Mouse (Mus musculus) brain, embryonic 18.5 days (tissue): Measurements from ENCODE around the gene Hsd17b1.

Experiments used
- DNase-seq: peaks from one replicate; pipeline ENCODE4 v3.0.0-alpha.2; 2012; ENCODE audit warnings: low read depth, low spot score

Hsd17b1 gene

GRCm38 (mm10) chr11:101060126-101060525, 18.1 kb upstream of the Hsd17b1 start:
- no peak for DNase-seq

GRCm38 (mm10) chr11:101061049-101061448, 17.2 kb upstream of the Hsd17b1 start:
- DNase-seq = no peak

GRCm38 (mm10) chr11:101062165-101062884, 15.9 kb upstream of the Hsd17b1 start:
- DNase-seq = no peak

- DNase-seq = no peak
Measured at GRCm38 (mm10) chr11:101062971-101063675, 15.1 kb upstream of the Hsd17b1 start.

GRCm38 (mm10) chr11:101063676-101064327, 14.4 kb upstream of the Hsd17b1 start:
- no peak for DNase-seq

- no peak for DNase-seq
Measured at GRCm38 (mm10) chr11:101064462-101064861, 13.7 kb upstream of the Hsd17b1 start.

GRCm38 (mm10) chr11:101065002-101065401, 13.2 kb upstream of the Hsd17b1 start:
- DNase-seq = no peak

GRCm38 (mm10) chr11:101066549-101067412, 11.4 kb upstream of the Hsd17b1 start:
- DNase-seq = no peak

- DNase-seq = peak; percentile 81
Measured at GRCm38 (mm10) chr11:101069391-101070188, 8.6 kb upstream of the Hsd17b1 start, which contains the start of gene Naglu. TSS of gene Naglu (plus strand) at chr11:101070012.

- DNase-seq = no peak
Measured at GRCm38 (mm10) chr11:101070189-101070527, 8.1 kb upstream of the Hsd17b1 start.

- no peak for DNase-seq
Measured at GRCm38 (mm10) chr11:101070987-101071386, 7.2 kb upstream of the Hsd17b1 start.

- no peak for DNase-seq
Measured at GRCm38 (mm10) chr11:101071810-101072428, 6.3 kb upstream of the Hsd17b1 start.

GRCm38 (mm10) chr11:101079746-101080145, 1.5 kb downstream of the Hsd17b1 start:
- no peak for DNase-seq

GRCm38 (mm10) chr11:101080421-101080820, 2.2 kb downstream of the Hsd17b1 start:
- no peak for DNase-seq

GRCm38 (mm10) chr11:101081659-101082058, 3.4 kb downstream of the Hsd17b1 start:
- no peak for DNase-seq

- DNase-seq = peak; percentile 89
Measured at GRCm38 (mm10) chr11:101082208-101083082, 4.2 kb downstream of the Hsd17b1 start, which contains the start of gene Coasy. TSS of gene Coasy (plus strand) at chr11:101082565.

- no peak for DNase-seq
Measured at GRCm38 (mm10) chr11:101083083-101083697, 5.0 kb downstream of the Hsd17b1 start.

- DNase-seq = no peak
Measured at GRCm38 (mm10) chr11:101084246-101084645, 6.0 kb downstream of the Hsd17b1 start.

- no peak for DNase-seq
Measured at GRCm38 (mm10) chr11:101084811-101085210, 6.6 kb downstream of the Hsd17b1 start.
